In genomic region chr12:69295651-69296050, GRCm38 (mm10) we compare ENCODE assay signal across 8 mouse cellular contexts. TPM values are rescaled to one million over a fixed set of nuclear protein-coding genes. Genes with fewer than 3 reads are reported as not detected.
A peak's percentile ranks its signal among the peaks of the same experiment; 100 is the strongest.
DNase-seq lines count a peak whose midpoint lies in the region; ATAC-seq lines count a peak whose summit lies in the region.

No protein-coding gene starts in this region.

- H3K27me3 ChIP-seq in hindbrain, embryonic 16.5 days (replicated peaks; ENCODE audit: control insufficient read depth, insufficient read depth, low read length), result no peaks in the 10 kb centered on the region

- peak overlapping the region; percentile 89 for H3K4me3 ChIP-seq in hindbrain, embryonic 16.5 days (ENCODE audit: low read length)

- peak overlapping the region; percentile 86; the same call in 1 of the 2 replicates for H3K9ac ChIP-seq in hindbrain, embryonic 16.5 days (ENCODE audit: low read depth, low read length)

- peaks cover 23% of the 10 kb centered on the region for H3K4me1 ChIP-seq in hindbrain, embryonic 16.5 days (ENCODE audit: control insufficient read depth, insufficient read depth, low read depth, low read length)

- H3K4me2 ChIP-seq in hindbrain, embryonic 16.5 days (ENCODE audit: low read length), result peak overlapping the region; percentile 70

- H3K36me3 ChIP-seq in hindbrain, embryonic 16.5 days (ENCODE audit: control insufficient read depth, insufficient read depth, low read length), result no peaks in the 10 kb centered on the region

- intact Hi-C loops in left cerebral cortex, postnatal 25 days (cut with DNase I), result loop anchor here (1.0 to 2.0 kb wide), 2 partner anchors 53 to 98 kb away; partner anchors contain the start of gene Gm49383

- WGBS in hindbrain, embryonic 16.5 days, result 86% methylated on average over 4 of the region's 4 CpGs

- H3K27ac ChIP-seq in hindbrain, embryonic 16.5 days (ENCODE audit: low read depth, low read length), result 0 out of 2 replicates have a peak overlapping the region, but pooled peaks have one; percentile 93

- ATAC-seq in cerebellum, adult (ENCODE audit: insufficient number of reproducible peaks, low FRiP score, low TSS enrichment), result no peak
- no peak for ATAC-seq in hindbrain, embryonic 16.5 days

- DNase-seq in cerebellum, adult 11-12 months, result peak; percentile 39
- DNase-seq in right cerebral cortex, postnatal 4 days, result peak; percentile 14
- DNase-seq in right cerebral cortex, postnatal 36 days (ENCODE audit: low spot score in 2 of 2), result no peak
- DNase-seq in natural killer cell, adult 2 months (ENCODE audit: low spot score in 2 of 2), result peak; percentile 39 to 69
- DNase-seq in left cerebral cortex, postnatal 25 days (ENCODE audit: low spot score in 2 of 2), result no peak
- DNase-seq in right cerebral cortex, postnatal 25 days, result no peak

- H3K9me3 ChIP-seq in hindbrain, embryonic 16.5 days (ENCODE audit: control insufficient read depth, low read length), result no peaks in the 10 kb centered on the region

RNA-seq across cellular contexts. Expression of gene Klhdc2, which starts 0.8 kb away (rescaled TPM):
- polyA plus RNA-seq in hindbrain, embryonic 16.5 days (2015; fragmentation: Nextera tagmentation; extraction: Ambion mirVana), result 246 and 255 TPM in 2 replicates
- 100 to 1,000 TPM; 131 to 141 TPM for total RNA-seq in left cerebral cortex, postnatal 25 days (2021)

RNA-seq across cellular contexts. Expression of gene Klhdc1, which starts 54.7 kb away (rescaled TPM):
- 13.0 and 17.2 TPM in 2 replicates for polyA plus RNA-seq in hindbrain, embryonic 16.5 days (2015; fragmentation: Nextera tagmentation; extraction: Ambion mirVana)
- total RNA-seq in left cerebral cortex, postnatal 25 days (2021), result 10 to 100 TPM; 18.8 to 20.3 TPM

Comparison
In these comparisons a context has a peak if more than half of its experiments do, and no peak if none do; other contexts are left out.
1. DNase-seq: peak in cerebellum, adult 11-12 months (single experiment), right cerebral cortex, postnatal 4 days (single experiment) and natural killer cell, adult 2 months (2 of 2); none in right cerebral cortex, postnatal 36 days (0 of 2), left cerebral cortex, postnatal 25 days (0 of 2) and right cerebral cortex, postnatal 25 days (single experiment).